Mouse (Mus musculus) NIH3T3 (cell line): ENCODE measurements around the gene Dhdds.
A peak's percentile ranks its signal among the peaks of the same experiment; 100 is the strongest.

Experiments
- DNase-seq: peaks from one replicate; pipeline ENCODE4 v3.0.0-alpha.2; 2012; ENCODE audit warnings: low read depth

Dhdds gene

GRCm38 (mm10) chr4:133946736-133947135 is 54.0 kb downstream of the Dhdds start:
- DNase-seq: no peak

- DNase-seq: no peak
Observed at GRCm38 (mm10) chr4:133943791-133944190, 56.9 kb downstream of the Dhdds start.

- no peak for DNase-seq
Observed at GRCm38 (mm10) chr4:133942679-133943078, 58.0 kb downstream of the Dhdds start.

- DNase-seq: peak; percentile 40
Observed at GRCm38 (mm10) chr4:133941576-133941975, 59.1 kb downstream of the Dhdds start.

GRCm38 (mm10) chr4:133940386-133941260 is 60.1 kb downstream of the Dhdds start:
- no peak for DNase-seq

- DNase-seq: no peak
Observed at GRCm38 (mm10) chr4:133938077-133938476, 62.6 kb downstream of the Dhdds start.

- no peak for DNase-seq
Observed at GRCm38 (mm10) chr4:133931785-133932184, 68.9 kb downstream of the Dhdds start.

GRCm38 (mm10) chr4:133931349-133931748 is 69.4 kb downstream of the Dhdds start:
- DNase-seq: peak; percentile 50

- DNase-seq: no peak
Observed at GRCm38 (mm10) chr4:133929278-133929670, 71.4 kb downstream of the Dhdds start.

GRCm38 (mm10) chr4:133928576-133929277 is 72.0 kb downstream of the Dhdds start:
- no peak for DNase-seq

GRCm38 (mm10) chr4:133925204-133925603 is 75.5 kb downstream of the Dhdds start:
- DNase-seq: no peak

- DNase-seq: no peak
Observed at GRCm38 (mm10) chr4:133923743-133924142, 77.0 kb downstream of the Dhdds start.
